Mouse (Mus musculus) adrenal gland, postnatal 36 days (tissue): ENCODE data around the gene Fam208a. TPM values are rescaled to one million over a fixed set of nuclear protein-coding genes. Genes with fewer than 3 reads are reported as not detected.

ENCODE experiments used
- DNase-seq, 2 experiments: peaks; one replicate each; pipeline ENCODE4 v3.0.0; 2021; ENCODE audit warnings: mixed read lengths in 1 of 2
- microRNA-seq: library from miRNA; unstranded; fragments of <30 nt; microRNA quantifications from one replicate; pipeline ENCODE4 v1.2.0, GENCODE M21; 2021
- total RNA-seq, 2 experiments: library from RNA; stranded (reverse); gene quantifications; 2 replicates each; pipeline ENCODE4 v1.2.3; 2021

Gene Fam208a
- total RNA-seq, 2 experiments from 2014 or later, result 23.1 to 25.0 TPM

DNA sequence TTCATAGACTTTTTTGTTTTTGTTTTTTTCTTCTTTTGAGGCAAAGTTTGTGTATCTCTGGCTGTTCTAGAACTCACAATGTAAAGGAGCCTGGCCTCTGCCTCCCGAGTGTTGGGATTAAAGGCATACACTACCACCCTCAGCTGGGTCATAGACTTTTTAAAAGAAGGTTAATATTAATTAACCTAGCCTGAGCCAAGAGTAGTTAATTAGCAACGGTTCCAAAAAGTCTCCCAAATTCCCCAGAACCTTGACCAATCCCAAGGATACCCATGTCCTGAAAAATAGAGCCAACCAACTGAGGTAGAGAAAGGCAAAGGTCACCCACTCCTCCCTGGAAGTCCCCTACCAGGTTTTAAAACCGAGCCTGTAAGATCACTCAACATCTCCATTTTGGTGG lies 7.8 kb upstream of the Fam208a start:
- no peak for DNase-seq

DNA sequence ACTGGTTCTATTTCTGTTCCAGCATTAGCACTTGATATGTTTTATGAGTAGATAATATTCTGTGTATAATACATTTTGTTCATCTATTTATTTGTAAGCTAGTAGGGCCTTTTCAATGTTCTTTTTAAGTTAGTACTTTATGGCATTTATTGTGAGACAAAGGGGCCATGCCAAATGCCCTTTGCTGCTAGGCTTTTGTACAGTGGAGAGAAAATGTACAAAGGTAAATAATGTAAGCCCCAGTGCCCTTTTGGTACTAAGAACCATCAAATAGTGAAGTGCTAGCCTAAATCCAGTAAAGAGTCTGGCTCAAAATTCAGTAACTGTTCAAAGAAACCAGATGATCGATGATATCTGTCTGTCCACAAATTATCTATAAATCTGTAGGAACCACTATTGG lies 6.3 kb upstream of the Fam208a start:
- no peak for DNase-seq

DNA sequence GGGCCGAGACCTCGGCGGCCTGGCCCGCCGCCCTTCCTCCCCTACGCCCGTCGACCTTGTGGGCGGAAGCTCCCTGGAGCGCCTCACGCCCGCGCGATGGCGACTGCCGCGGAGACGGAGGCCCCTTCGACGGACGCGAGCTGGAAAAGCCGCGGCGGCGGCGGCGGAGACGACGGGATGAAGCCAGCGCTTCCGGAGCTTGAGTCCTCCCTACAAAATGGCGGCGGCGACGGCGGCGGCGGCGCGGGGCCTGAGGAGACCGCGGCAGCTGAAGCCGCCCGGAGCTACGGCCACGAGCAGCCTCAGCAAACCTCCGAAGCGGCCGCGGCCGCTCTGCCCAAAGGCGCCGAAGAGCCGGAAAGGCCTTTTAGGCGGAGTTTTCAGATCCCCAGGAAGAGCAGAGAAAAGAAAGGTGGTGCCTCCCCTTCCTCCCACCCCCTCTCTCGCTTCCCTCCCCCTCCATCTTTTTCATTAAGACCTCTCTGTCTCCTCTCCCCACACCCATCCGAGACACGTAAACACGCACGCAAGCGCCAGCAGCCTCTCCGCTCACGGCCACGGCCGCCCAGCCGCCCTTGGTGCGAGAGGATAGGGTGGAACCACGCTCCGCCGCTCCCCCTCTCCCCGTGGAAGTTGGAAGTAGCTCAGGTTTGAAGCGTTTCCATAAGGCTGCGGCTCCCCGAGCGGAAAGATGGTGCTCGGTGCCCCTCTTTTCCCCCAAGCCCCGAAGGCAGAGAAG lies 508 bp downstream of the Fam208a start:
- DNase-seq, result peak; percentile 90 to 91

DNA sequence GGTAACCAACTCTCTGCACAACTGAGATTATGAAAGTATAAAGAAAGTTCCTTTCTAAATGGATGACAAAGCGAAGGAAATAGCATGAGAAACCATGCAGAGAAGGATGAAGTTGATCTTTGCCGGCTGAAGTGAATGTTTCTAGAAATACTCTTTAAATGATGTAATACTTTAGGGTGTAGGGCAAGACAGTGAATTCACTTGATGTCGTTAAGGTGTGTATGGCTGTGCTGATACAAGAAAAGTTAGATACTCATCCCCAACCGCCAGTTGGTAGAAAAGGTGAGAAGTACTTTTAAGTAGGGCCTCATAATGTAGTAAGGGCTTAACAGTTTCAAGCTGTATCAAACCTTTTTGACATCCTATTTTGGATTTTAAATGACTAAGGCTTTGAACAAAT lies 1.6 kb downstream of the Fam208a start:
- DNase-seq, result no peak

DNA sequence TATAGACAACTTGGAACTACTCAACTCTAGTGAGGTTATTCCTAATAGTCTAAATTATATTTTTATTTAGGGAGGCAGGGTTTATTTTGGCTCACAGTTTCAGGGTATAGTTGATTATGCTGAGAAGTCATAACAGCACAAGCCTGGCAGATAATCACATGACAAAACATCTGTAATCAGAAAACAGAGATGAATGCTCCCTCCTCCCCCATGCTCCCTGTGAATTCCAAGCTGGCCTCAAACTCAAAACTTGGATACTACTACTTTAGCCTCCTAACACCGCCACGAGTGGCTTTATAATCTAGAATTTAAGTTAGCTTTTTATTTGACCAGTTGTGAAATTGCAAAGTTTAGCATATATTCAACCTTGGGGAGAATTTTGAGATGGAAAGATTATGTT lies 3.4 kb downstream of the Fam208a start:
- DNase-seq, result no peak

DNA sequence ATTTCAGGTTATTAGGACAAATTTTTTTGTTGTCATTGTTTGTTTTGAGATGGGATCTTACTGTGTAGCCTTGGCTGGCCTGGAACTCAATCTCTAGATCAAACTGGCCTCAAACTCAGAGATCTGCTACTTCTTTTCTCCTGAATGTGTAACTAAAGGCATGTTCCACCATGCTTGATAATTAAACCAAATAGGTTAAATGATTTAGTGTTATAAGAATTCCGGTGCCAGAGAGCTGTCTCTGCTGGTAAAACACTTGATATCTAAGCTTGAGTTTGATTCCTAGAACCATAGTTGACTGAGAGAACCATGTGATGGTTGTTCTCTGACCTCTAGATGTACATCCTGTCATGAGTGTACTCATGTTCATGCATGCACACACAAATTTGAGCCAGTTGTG lies 7.5 kb downstream of the Fam208a start:
- no peak for DNase-seq

DNA sequence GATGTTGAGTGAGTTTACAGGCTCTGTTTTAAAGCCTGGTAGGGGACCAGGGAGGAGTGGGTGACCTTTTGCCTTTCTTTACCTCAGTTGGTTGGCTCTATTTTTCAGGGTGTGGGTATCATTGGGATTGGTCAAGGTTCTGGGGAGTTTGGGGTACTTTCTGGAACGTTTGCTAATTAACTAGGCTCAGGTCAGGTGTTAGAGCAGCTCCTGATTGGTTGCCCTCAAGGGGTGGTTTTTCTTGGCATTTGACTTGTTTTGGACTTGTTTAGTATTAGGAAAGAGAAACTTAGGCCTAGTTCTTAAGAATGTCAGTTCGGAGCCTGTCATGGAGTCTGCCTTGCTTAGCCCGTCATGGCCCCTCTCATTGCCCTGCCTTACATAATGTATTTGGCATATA lies 8.2 kb downstream of the Fam208a start:
- DNase-seq, result no peak

DNA sequence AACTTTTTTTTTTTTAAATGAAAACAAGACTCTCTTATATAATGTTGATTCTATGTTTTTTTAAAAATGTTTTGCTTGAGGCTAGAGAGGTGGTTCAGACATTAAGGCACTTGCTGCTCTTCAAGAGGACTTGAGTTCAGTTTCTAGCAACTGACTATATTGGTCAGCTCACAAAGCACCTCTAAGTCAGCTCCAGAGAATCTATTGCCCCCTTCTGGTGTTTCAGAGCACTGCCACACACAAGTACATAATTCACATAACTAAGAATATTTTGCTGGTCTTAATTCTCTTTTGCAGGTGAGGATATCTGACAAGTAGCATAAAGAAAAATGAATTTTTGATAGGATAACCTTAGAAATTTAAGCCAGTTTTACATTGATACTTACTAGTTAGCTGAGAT lies 12.3 kb downstream of the Fam208a start:
- peak in 1 of 2 experiments; percentile 15 for DNase-seq

DNA sequence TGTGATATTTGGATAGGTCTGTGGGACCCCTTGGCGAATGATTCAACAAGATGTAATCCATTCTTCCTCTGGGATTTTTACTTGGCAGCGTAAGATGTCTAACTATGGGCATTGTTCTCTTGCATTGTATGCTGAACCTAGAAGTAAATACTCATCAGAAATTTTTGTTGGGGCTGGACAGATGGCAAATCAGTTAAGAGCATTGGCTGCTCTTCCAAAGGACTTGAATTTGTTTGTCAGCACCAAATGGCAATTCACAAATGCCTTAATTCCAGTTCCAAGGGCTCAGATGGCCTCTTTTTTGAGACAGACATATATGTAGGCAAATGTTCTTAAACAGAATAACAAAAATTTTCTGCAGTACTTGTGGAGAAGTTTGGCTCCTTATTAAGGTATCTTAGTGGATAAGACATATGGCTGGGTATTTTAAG lies 16.2 kb downstream of the Fam208a start:
- DNase-seq, result no peak

DNA sequence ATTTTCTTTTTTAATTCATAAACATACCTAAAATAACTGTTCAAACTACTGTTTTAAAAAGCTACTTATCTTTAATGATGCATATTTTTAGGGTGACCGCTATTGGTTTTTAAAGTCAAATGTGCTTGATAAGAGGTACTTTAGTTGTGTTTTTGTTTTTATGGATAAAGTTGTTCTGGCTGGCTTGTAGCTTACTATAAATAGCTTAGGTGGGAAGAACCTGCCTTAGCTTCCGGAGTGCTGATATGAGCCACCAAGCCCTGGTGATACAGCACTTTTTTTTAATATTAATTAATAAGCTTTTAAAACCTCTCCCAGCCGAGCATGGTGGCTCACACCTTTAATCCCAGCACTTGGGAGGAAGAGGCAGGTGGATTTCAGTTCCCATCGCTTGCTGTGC lies 18.3 kb downstream of the Fam208a start:
- no peak for DNase-seq

DNA sequence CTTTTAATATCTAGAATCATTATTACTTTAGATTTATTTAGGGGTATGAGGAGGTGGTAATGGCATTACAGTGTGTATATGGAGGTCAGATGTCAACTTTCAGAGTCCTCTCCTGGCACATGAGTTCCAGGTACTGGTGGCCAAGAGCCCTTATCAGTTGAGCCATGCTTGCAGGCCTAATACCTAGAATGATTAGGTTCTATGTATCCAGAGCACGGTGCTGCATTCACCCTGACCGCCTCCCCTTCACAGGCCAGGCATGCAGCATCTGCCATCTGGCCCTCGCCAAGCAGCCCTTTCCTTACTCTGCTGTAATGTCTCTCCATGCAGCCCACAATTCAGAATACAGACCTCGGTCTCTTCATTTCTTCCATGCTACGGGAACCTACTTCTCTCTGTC lies 62.8 kb downstream of the Fam208a start:
- no peak for DNase-seq

DNA sequence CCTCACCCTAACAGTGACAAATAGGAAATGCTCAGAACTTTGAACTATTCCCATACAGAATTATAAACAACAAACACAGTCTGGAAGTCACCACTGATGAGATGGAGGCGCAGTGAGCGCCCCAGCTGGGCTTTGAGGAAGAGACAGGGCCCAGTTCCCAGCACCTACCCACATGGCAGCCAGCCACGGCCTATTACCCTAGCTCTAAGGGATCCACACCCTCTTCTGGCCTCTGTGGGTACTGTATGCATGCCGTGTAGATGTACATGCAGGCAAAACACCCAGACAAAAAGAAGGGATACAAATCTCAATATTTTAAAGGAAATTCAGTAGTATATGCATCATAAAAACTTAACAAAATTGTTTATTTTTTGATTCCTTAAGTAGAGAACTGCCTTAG lies 64.9 kb downstream of the Fam208a start:
- DNase-seq, result no peak

DNA sequence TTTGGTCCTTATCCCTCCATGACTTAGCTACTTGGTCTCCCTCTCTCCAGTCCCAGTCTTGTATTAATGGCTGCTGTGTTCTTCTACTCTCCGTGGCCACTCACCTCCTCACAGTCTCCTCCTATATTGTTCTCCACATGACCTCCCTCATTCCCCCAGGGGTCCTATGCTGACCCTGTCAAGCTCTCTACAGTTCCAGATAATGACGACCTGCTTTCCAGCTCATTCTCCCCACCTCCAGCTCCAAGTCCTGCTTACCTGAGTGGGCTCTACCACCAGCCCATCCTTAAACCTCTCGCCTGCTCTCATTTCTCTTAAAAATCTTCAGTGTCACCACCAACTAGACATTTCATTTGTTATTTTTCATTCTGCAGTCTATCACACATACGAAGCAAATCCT lies 72.5 kb downstream of the Fam208a start:
- DNase-seq, result no peak

DNA sequence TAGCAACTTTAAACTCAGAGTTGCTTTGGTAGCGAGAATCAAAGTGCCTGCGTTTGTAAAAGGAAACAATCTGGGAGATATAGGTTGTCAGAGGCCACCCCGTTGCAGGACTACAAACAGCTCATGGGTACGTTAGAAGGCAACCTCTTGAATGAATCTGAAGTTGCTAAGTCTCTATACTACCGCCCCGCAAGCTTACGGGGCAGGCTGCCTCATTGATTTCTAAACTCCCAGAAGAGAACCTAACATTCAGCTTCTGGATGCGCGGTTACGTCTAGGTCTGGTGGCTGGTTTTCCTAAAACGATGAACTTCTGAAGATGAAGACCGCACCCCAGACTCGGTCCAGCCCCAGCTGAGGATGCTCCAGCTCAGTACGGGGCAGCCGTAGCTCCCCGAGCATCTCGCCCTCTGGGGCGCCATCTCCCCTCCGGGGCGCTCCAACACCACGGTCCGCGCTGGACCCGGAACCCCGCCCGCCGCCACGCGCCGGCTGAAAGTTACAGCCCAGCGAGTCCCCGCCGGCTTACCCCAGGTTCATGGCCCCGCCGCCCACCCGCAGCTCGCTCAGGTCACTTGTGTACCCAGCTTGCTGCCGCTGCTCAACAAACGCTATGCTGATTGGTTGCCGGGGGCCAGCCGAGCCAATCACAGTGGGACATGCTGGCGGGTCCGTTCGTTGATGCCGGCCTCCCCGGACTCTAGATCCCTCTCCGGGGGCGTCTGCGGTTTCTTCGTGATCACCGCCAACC lies 79.4 kb downstream of the Fam208a start, which contains the start of gene Ccdc66:
Gene Ccdc66 (minus strand): TSS at position 567 of the 750 bp plus-strand sequence.
- peak; percentile 97 to 99 for DNase-seq

DNA sequence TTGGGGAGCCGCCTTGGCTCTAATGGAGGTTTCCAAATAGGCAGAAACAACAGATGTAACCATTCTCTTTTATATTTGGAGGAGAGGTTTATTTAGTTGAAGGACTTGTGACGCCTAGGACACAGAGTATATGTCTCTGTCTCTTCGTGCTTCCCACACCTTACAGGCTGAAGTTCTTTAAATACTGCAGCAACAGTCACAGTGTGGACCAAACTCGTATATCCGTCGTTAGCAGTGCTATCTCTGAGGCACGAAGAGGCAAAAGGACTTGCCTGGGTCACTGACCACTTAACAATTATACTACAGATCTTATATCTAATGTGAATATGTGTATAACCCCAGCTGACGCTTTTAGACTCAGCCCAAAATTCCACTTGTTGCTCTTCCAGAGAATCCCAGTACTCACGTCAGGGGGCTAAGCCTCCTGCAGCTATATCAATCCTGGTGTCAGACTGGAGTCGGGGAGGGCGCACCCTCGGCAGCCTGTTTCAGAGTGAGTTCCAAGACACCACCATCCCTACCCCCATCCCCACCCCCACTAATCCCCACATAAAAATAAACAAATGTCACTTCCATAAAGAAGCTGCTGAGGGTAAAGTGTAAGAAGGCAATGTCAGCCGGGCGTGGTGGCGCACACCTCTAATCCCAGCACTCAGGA lies 80.1 kb downstream of the Fam208a start:
- peak in 1 of 2 experiments; percentile 5 for DNase-seq

DNA sequence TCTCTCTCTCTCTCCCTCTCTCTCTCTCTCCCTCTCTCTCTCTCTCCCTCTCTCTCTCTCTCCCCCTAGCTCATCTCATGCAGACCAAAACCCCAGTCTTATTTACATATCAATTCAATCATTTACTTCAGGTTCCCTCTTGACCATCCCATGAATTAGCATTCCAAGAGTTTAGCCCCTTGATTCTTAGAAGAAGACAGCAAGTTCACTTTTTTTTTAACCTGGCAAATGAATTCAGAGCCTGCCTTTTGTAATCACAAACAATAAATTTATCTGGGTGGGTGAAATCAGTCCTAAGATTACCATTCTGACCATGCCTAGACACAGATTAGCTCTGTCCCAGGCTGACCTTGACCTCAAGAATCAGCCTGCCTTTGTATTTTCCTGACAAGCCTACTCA lies 95.9 kb downstream of the Fam208a start:
- DNase-seq, result no peak

Small RNA genes within 50 kb of the gene (microRNA-seq; reads per million reads assigned to microRNA genes)
- gene Gm23633, result not detected

Other genes with a start within 250 kb of the Fam208a start
- gene Ccdc66, start 79.6 kb downstream of the Fam208a start, total RNA-seq, result 1 to 10 TPM; 7.3 to 7.5 TPM
- gene Erc2, start 193.6 kb downstream of the Fam208a start, total RNA-seq, result 10 to 100 TPM in 1 of 2 experiments, 1 to 10 TPM in 1; 4.7 to 10.2 TPM